Mouse (Mus musculus) B cell, adult 2 months (primary cell): Measurements from ENCODE around the gene Lctl.

Source experiments
- DNase-seq, 2 experiments: peaks; one replicate each; pipeline ENCODE4 v3.0.0; 2022

Lctl gene

GRCm38 (mm10) chr9:64116876-64117275 is at the start of gene Lctl:
TSS of gene Lctl (plus strand) at chr9:64117147.
- no peak for DNase-seq

GRCm38 (mm10) chr9:64067787-64068186 is 49.2 kb upstream of the Lctl start:
- DNase-seq, result no peak

- DNase-seq, result no peak
Observed at GRCm38 (mm10) chr9:64068571-64068970, 48.4 kb upstream of the Lctl start.

GRCm38 (mm10) chr9:64069131-64069530 is 47.8 kb upstream of the Lctl start:
- DNase-seq, result no peak

GRCm38 (mm10) chr9:64070674-64071073 is 46.3 kb upstream of the Lctl start:
- DNase-seq, result no peak

GRCm38 (mm10) chr9:64074831-64075230 is 42.1 kb upstream of the Lctl start:
- DNase-seq, result no peak

GRCm38 (mm10) chr9:64076412-64076811 is 40.5 kb upstream of the Lctl start:
- no peak for DNase-seq

GRCm38 (mm10) chr9:64078386-64078792 is 38.6 kb upstream of the Lctl start:
- DNase-seq, result no peak

- DNase-seq, result no peak
Observed at GRCm38 (mm10) chr9:64079922-64080321, 37.0 kb upstream of the Lctl start.

- no peak for DNase-seq
Observed at GRCm38 (mm10) chr9:64084231-64084630, 32.7 kb upstream of the Lctl start.

- DNase-seq, result peak in 1 of 2 experiments; percentile 3
Observed at GRCm38 (mm10) chr9:64084661-64085399, 32.1 kb upstream of the Lctl start.

GRCm38 (mm10) chr9:64085976-64086375 is 31.0 kb upstream of the Lctl start:
- no peak for DNase-seq

- peak; percentile 14 to 28 for DNase-seq
Observed at GRCm38 (mm10) chr9:64086543-64086942, 30.4 kb upstream of the Lctl start.

GRCm38 (mm10) chr9:64087461-64088235 is 29.3 kb upstream of the Lctl start:
- peak; percentile 77 to 78 for DNase-seq

- no peak for DNase-seq
Observed at GRCm38 (mm10) chr9:64088346-64088745, 28.6 kb upstream of the Lctl start.

GRCm38 (mm10) chr9:64089004-64089403 is 27.9 kb upstream of the Lctl start:
- no peak for DNase-seq

- no peak for DNase-seq
Observed at GRCm38 (mm10) chr9:64094083-64094482, 22.9 kb upstream of the Lctl start.

- DNase-seq, result no peak
Observed at GRCm38 (mm10) chr9:64098282-64098681, 18.7 kb upstream of the Lctl start.

GRCm38 (mm10) chr9:64100442-64100841 is 16.5 kb upstream of the Lctl start:
- DNase-seq, result peak; percentile 78 to 79

GRCm38 (mm10) chr9:64105301-64105700 is 11.6 kb upstream of the Lctl start:
- DNase-seq, result no peak

GRCm38 (mm10) chr9:64110502-64110901 is 6.4 kb upstream of the Lctl start:
- DNase-seq, result no peak

GRCm38 (mm10) chr9:64114646-64115045 is 2.3 kb upstream of the Lctl start:
- no peak for DNase-seq

GRCm38 (mm10) chr9:64115756-64116155 is 1.2 kb upstream of the Lctl start:
- DNase-seq, result no peak

- peak; percentile 76 to 78 for DNase-seq
Observed at GRCm38 (mm10) chr9:64119898-64120297, 3.0 kb downstream of the Lctl start.
